Mouse (Mus musculus) heart, adult 2 months (tissue): Measurements from ENCODE around the gene Aknad1. TPM values are rescaled to one million over a fixed set of nuclear protein-coding genes. Genes with fewer than 3 reads are reported as not detected.

Experiments
- DNase-seq, 2 experiments: peaks; one replicate each; pipeline ENCODE4 v3.0.0; 2021
- H3K27ac ChIP-seq: fragments of 200-600 bp; 2 replicates; pipeline ENCODE4 v1.8.1; 2022
- H3K27me3 ChIP-seq: fragments of 200-500 bp; 2 replicates; pipeline ENCODE4 v1.6.1; 2012; ENCODE audit warnings: mild to moderate bottlenecking, low read length, inconsistent platforms, mixed read lengths; ENCODE audit not compliant: control insufficient read depth, insufficient read depth
- H3K36me3 ChIP-seq: fragments of 200-500 bp; 2 replicates; pipeline ENCODE4 v1.6.1; 2012; ENCODE audit warnings: low read length, inconsistent platforms; ENCODE audit not compliant: control insufficient read depth, insufficient read depth
- H3K4me1 ChIP-seq: fragments of 200-500 bp; 2 replicates; pipeline ENCODE4 v1.6.1; 2011; ENCODE audit warnings: low read length; ENCODE audit not compliant: control insufficient read depth, insufficient read depth
- H3K4me3 ChIP-seq: fragments of 200-600 bp; 2 replicates; pipeline ENCODE4 v1.8.1; 2022
- H3K79me2 ChIP-seq: fragments of 200-500 bp; replicated peaks from 2 replicates; pipeline ENCODE4 v1.6.1; 2012; ENCODE audit warnings: mild to moderate bottlenecking, inconsistent platforms, low read length, moderate library complexity, mixed read lengths; ENCODE audit not compliant: control insufficient read depth, insufficient read depth
- H3K9ac ChIP-seq: fragments of 200-500 bp; 2 replicates; pipeline ENCODE4 v1.6.1; 2012; ENCODE audit warnings: low read depth, mild to moderate bottlenecking, control low read depth, inconsistent platforms, low read length, mixed read lengths
- CTCF ChIP-seq: fragments of 200-600 bp; IDR thresholded peaks from 2 replicates; pipeline ENCODE4 v1.8.1; 2022; ENCODE audit warnings: antibody characterized with exemption, mild to moderate bottlenecking, moderate library complexity
- EP300 ChIP-seq: fragments of 200-500 bp; IDR thresholded peaks from 2 replicates; pipeline ENCODE4 v1.6.1; 2011; ENCODE audit warnings: low read depth, low read length, control low read depth; ENCODE audit not compliant: insufficient read depth
- POLR2A ChIP-seq: fragments of 200-500 bp; IDR thresholded peaks from 2 replicates; pipeline ENCODE4 v1.6.1; 2011; ENCODE audit warnings: mild to moderate bottlenecking, low read depth, low read length, control low read depth; ENCODE audit not compliant: insufficient read depth
- WGBS: fragments of 180-500 bp; shearing (Covaris S2); methylation state at CpG from one replicate; pipeline ENCODE4 v1.1.7; 2018; 5-methylcytosine and 5-hydroxymethylcytosine counted together
- intact Hi-C: fragments of 180-260 bp; cut with DNase I; formaldehyde crosslinking; loops from one replicate; pipeline ENCODE4 v1.15.1; 2025
- polyA plus RNA-seq: library from polyadenylated mRNA; depleted of rRNA; stranded (reverse); fragments of >200 nt; gene quantifications from 2 replicates; pipeline ENCODE4 v1.2.3, GENCODE M21; 2012
- total RNA-seq, 2 experiments: library from RNA; stranded (reverse); gene quantifications; 2 replicates each; pipeline ENCODE4 v1.2.3; 2021

Aknad1 gene
- total and polyA plus RNA-seq, 3 experiments, result 0.04 to 0.05 TPM; not detected in 1

- TF ChIP-seq EP300 (no peak), CTCF (no peak), POLR2A (no peak)
- Histone ChIP-seq H3K79me2 (no peaks in the 10 kb centered on the region), H3K4me3 (no peak overlapping the region), H3K27ac (no peak overlapping the region), H3K36me3 (no peaks in the 10 kb centered on the region), H3K4me1 (no peaks in the 10 kb centered on the region), H3K27me3 (no peaks in the 10 kb centered on the region), H3K9ac (no peak overlapping the region)
- intact Hi-C loops, result no loop called here
- DNase-seq, result no peak
- WGBS, result 44% methylated on average over 6 of the region's 6 CpGs
These were observed 47.1 kb downstream of the Aknad1 start for GRCm38 (mm10) chr3:108786520-108786919.

- intact Hi-C loops, result no loop called here
- Histone ChIP-seq H3K79me2 (no peaks in the 10 kb centered on the region), H3K36me3 (no peaks in the 10 kb centered on the region), H3K9ac (no peak overlapping the region), H3K27me3 (no peaks in the 10 kb centered on the region), H3K4me3 (no peak overlapping the region), H3K4me1 (no peaks in the 10 kb centered on the region), H3K27ac (no peak overlapping the region)
- DNase-seq, result no peak
- TF ChIP-seq CTCF, result no peak
- TF ChIP-seq EP300, result no peak
- TF ChIP-seq POLR2A, result no peak
- 43% methylated on average over 12 of the region's 12 CpGs for WGBS
These were observed 48.4 kb downstream of the Aknad1 start for GRCm38 (mm10) chr3:108787754-108788454.

GRCm38 (mm10) chr3:108788455-108788794 lies 49.0 kb downstream of the Aknad1 start:
- Histone ChIP-seq H3K27ac (no peak overlapping the region), H3K79me2 (no peaks in the 10 kb centered on the region), H3K4me3 (no peak overlapping the region), H3K27me3 (no peaks in the 10 kb centered on the region), H3K9ac (no peak overlapping the region), H3K36me3 (no peaks in the 10 kb centered on the region), H3K4me1 (no peaks in the 10 kb centered on the region)
- WGBS, result 89% methylated on average over 4 of the region's 4 CpGs
- no peak for TF ChIP-seq EP300
- no peak for TF ChIP-seq POLR2A
- TF ChIP-seq CTCF, result no peak
- intact Hi-C loops, result no loop called here
- no peak for DNase-seq

- Histone ChIP-seq H3K36me3 (no peaks in the 10 kb centered on the region; the same call in 1 of the 2 replicates), H3K4me1 (no peaks in the 10 kb centered on the region), H3K79me2 (no peaks in the 10 kb centered on the region), H3K4me3 (no peak overlapping the region), H3K27ac (no peak overlapping the region), H3K27me3 (no peaks in the 10 kb centered on the region), H3K9ac (no peak overlapping the region)
- intact Hi-C loops, result no loop called here
- DNase-seq, result no peak
- WGBS, result 87% methylated on average over 5 of the region's 5 CpGs
- TF ChIP-seq CTCF, result no peak
- no peak for TF ChIP-seq EP300
- no peak for TF ChIP-seq POLR2A
These were observed 49.8 kb downstream of the Aknad1 start for GRCm38 (mm10) chr3:108789299-108789698.

GRCm38 (mm10) chr3:108790499-108790898 lies 51.0 kb downstream of the Aknad1 start:
- Histone ChIP-seq H3K79me2 (no peaks in the 10 kb centered on the region), H3K27me3 (no peaks in the 10 kb centered on the region), H3K27ac (no peak overlapping the region), H3K4me3 (no peak overlapping the region), H3K9ac (no peak overlapping the region), H3K36me3 (no peaks in the 10 kb centered on the region; the same call in 1 of the 2 replicates), H3K4me1 (no peaks in the 10 kb centered on the region)
- no peak for DNase-seq
- intact Hi-C loops, result no loop called here
- 87% methylated on average over 3 of the region's 3 CpGs for WGBS
- TF ChIP-seq EP300 (no peak), POLR2A (no peak), CTCF (no peak)

- H3K36me3 ChIP-seq, result no peaks in the 10 kb centered on the region; the same call in 1 of the 2 replicates
- H3K4me3 ChIP-seq, result no peak overlapping the region
- no peaks in the 10 kb centered on the region for H3K27me3 ChIP-seq
- H3K4me1 ChIP-seq, result no peaks in the 10 kb centered on the region
- H3K27ac ChIP-seq, result no peak overlapping the region
- intact Hi-C loops, result no loop called here
- WGBS, result 78% methylated on average over 7 of the region's 7 CpGs
- H3K9ac ChIP-seq, result no peak overlapping the region
- DNase-seq, result no peak
- TF ChIP-seq POLR2A (no peak), EP300 (no peak), CTCF (no peak)
- H3K79me2 ChIP-seq, result no peaks in the 10 kb centered on the region
These were observed 51.7 kb downstream of the Aknad1 start for GRCm38 (mm10) chr3:108791054-108791706.
